Mouse (Mus musculus) ES-E14 (cell line): ENCODE data around the gene Rora. TPM values are rescaled to one million over a fixed set of nuclear protein-coding genes. Genes with fewer than 3 reads are reported as not detected.

Source experiments
- DNase-seq: peaks from one replicate; pipeline ENCODE4 v3.0.0-alpha.2; 2013; ENCODE audit warnings: low read depth, low spot score
- H3K27ac ChIP-seq: 2 replicates; pipeline ENCODE4 v1.5.1; 2012; ENCODE audit warnings: low read depth, mild to moderate bottlenecking, low read length, moderate library complexity, mixed read lengths; ENCODE audit not compliant: poor library complexity, insufficient read depth, severe bottlenecking
- H3K36me3 ChIP-seq: 2 replicates; pipeline ENCODE4 v1.6.1; 2012; ENCODE audit warnings: mild to moderate bottlenecking, low read length, moderate library complexity, mixed read lengths; ENCODE audit not compliant: control insufficient read depth, poor library complexity, insufficient read depth, severe bottlenecking
- H3K4me1 ChIP-seq, 2 experiments: fragments of 150-350 bp in 1 of 2; sonication (generic) in 1 of 2; 2 replicates each; pipeline ENCODE4 v1.6.1; 2012; ENCODE audit warnings: low read length in 2 of 2, mild to moderate bottlenecking in 1 of 2, mixed read lengths in 1 of 2; ENCODE audit not compliant: control insufficient read depth in 2 of 2, insufficient read depth in 2 of 2, poor library complexity in 1 of 2
- H3K4me3 ChIP-seq, 2 experiments: fragments of 150-350 bp in 1 of 2; sonication (generic) in 1 of 2; 2 replicates each; pipeline ENCODE4 v1.5.1; 2012; ENCODE audit warnings: low read length in 2 of 2, low read depth in 1 of 2, mild to moderate bottlenecking in 1 of 2, mixed read lengths in 1 of 2; ENCODE audit not compliant: insufficient read depth in 1 of 2, poor library complexity in 1 of 2, severe bottlenecking in 1 of 2
- H3K9ac ChIP-seq: 2 replicates; pipeline ENCODE4 v1.6.1; 2012; ENCODE audit warnings: low read depth, mild to moderate bottlenecking, low read length, mixed read lengths; ENCODE audit not compliant: poor library complexity, insufficient read depth, severe bottlenecking
- H3K9me3 ChIP-seq: fragments of 150-350 bp; sonication (generic); 2 replicates; pipeline ENCODE4 v1.6.1; 2012; ENCODE audit warnings: low read depth, mild to moderate bottlenecking, low read length; ENCODE audit not compliant: control insufficient read depth, insufficient read depth
- CHD2 ChIP-seq: IDR thresholded peaks from 2 replicates; pipeline ENCODE4 v1.6.1; 2014; ENCODE audit warnings: mild to moderate bottlenecking, low read depth, low read length, inconsistent platforms
- HCFC1 ChIP-seq: IDR thresholded peaks from 2 replicates; pipeline ENCODE4 v1.6.1; 2012; ENCODE audit warnings: low read length, inconsistent platforms, borderline replicate concordance; ENCODE audit not compliant: insufficient read depth
- MAFK ChIP-seq: IDR thresholded peaks from 2 replicates; pipeline ENCODE4 v1.6.1; 2014; ENCODE audit warnings: mild to moderate bottlenecking, low read depth, low read length, inconsistent platforms; ENCODE audit not compliant: insufficient read depth
- ZC3H11A ChIP-seq: IDR thresholded peaks from 2 replicates; pipeline ENCODE4 v1.6.1; 2012; ENCODE audit warnings: low read depth, mild to moderate bottlenecking, inconsistent platforms, low read length, borderline replicate concordance
- ZNF384 ChIP-seq: IDR thresholded peaks from 2 replicates; pipeline ENCODE4 v1.6.1; 2012; ENCODE audit warnings: low read depth, low read length, inconsistent platforms
- in situ Hi-C, 2 experiments: fragments of 600-800 bp; cut with MboI; formaldehyde crosslinking; loops; one replicate each; pipeline ENCODE4 v1.15.1; 2025; ENCODE audit warnings: low sequenced_read_pairs in 2 of 2, inconsistent platforms in 1 of 2; ENCODE audit not compliant: unreplicated experiment in 2 of 2
- total RNA-seq: library from RNA; depleted of rRNA; stranded (reverse); fragments of 300-350 nt; gene quantifications from 2 replicates; pipeline ENCODE4 v1.2.3, GENCODE M21; 2012

Rora gene
- total RNA-seq, 1 experiment, result 2.1 TPM

DNA sequence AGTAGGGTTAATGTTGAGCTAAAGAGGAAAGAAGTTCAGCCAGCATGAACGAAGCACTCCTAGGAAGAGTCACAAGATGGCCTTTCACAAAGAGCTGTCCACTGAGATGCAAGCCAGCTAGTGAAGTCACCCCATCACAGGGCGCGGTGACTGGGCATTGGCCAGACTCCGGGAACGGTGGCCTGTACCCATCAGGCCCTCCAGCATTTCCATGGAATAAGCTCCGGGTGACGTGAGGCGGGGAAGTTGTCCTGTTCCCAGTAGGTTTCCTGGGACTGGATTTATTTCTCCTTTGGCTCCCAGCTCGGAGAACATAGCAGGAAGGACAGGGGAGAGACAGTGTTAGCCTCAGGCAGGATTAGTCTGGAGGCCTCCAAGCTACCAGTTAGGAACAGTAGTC, 481.0 kb downstream of the Rora start:
- H3K9ac ChIP-seq, result no peak overlapping the region
- no peaks in the 10 kb centered on the region for H3K9me3 ChIP-seq
- no peak for DNase-seq
- H3K27ac ChIP-seq, result no peak overlapping the region
- H3K4me3 ChIP-seq, result no peak overlapping the region
- TF ChIP-seq ZNF384 (no peak), MAFK (no peak), CHD2 (no peak)
- H3K36me3 ChIP-seq, result no peaks in the 10 kb centered on the region
- H3K4me1 ChIP-seq, result no peaks in the 10 kb centered on the region
- in situ Hi-C loops, result no loop called here

DNA sequence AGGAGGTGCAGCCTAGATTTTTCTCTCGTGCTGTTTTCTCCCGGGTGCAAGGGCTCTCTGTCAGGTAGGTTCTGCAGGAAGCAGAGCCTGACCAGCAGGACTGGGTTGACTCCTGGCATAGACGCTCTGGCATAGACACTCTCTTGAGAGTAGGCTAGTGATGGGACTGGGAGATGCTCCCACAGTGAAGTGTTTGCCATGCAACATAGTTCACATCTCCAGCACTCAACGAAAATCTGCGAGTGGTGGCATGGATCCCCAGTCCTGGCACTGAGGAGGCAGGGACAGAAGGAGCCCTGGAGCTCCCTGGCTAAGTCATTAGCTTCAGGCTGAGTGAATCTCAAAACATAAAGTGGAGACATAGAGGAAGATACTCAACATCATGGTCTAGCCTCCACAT, 483.2 kb downstream of the Rora start:
- H3K36me3 ChIP-seq, result no peaks in the 10 kb centered on the region
- TF ChIP-seq MAFK (no peak), CHD2 (no peak), ZC3H11A (no peak), HCFC1 (no peak), ZNF384 (no peak)
- H3K4me3 ChIP-seq, result no peak overlapping the region
- H3K9ac ChIP-seq, result no peak overlapping the region
- no peaks in the 10 kb centered on the region for H3K9me3 ChIP-seq
- in situ Hi-C loops, result no loop called here
- H3K27ac ChIP-seq, result no peak overlapping the region
- H3K4me1 ChIP-seq, result no peaks in the 10 kb centered on the region
- DNase-seq, result no peak

DNA sequence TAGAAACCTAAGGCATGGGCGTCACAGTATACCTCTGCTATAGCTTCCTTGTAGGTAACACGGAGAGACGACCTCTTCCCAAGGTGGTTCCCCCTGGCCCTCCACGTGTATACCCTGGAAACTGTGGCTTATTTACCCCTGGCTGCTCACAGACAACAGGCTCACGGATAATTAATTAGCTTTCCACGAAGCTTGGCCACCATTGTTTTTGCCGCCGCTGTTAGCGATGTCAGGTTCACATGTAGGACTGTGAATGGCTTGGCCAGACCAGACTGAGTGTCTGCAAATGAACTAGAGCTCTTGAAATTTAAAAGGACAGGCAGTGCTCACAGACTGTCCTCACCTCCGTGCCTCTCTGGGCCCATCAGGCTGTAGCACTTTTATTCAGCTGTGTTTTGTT, 483.8 kb downstream of the Rora start:
- no peak overlapping the region for H3K4me3 ChIP-seq
- H3K36me3 ChIP-seq, result no peaks in the 10 kb centered on the region
- H3K9ac ChIP-seq, result no peak overlapping the region
- no peak overlapping the region for H3K27ac ChIP-seq
- no peaks in the 10 kb centered on the region for H3K4me1 ChIP-seq
- in situ Hi-C loops, result no loop called here
- no peak for TF ChIP-seq HCFC1
- no peak for TF ChIP-seq CHD2
- TF ChIP-seq MAFK, result no peak
- no peak for TF ChIP-seq ZNF384
- no peak for TF ChIP-seq ZC3H11A
- no peak for DNase-seq
- no peaks in the 10 kb centered on the region for H3K9me3 ChIP-seq

DNA sequence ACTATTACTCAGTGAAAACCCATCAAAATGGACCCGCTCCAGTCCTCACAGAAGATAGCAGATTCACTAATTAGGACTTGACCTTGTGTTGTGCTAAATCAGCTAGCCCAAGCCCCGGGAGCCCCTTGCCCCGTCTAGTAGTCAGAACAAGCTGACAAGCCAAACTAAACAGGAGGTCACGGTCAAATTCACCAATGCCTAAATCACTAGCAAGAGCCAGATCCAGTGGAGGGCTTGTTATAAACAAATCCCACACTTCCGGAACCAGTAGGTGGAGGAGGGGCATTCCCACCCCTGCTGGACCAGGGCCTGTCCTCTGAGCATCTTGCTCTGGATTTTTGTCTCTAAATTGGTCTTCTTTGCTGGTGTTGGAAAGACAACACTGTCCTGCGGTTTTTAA, 486.6 kb downstream of the Rora start:
- no peaks in the 10 kb centered on the region for H3K4me1 ChIP-seq
- in situ Hi-C loops, result no loop called here
- TF ChIP-seq CHD2, result no peak
- no peak for TF ChIP-seq ZNF384
- no peak for TF ChIP-seq ZC3H11A
- TF ChIP-seq MAFK, result no peak
- TF ChIP-seq HCFC1, result no peak
- no peak overlapping the region for H3K27ac ChIP-seq
- no peaks in the 10 kb centered on the region for H3K9me3 ChIP-seq
- no peak overlapping the region for H3K4me3 ChIP-seq
- H3K36me3 ChIP-seq, result no peaks in the 10 kb centered on the region
- no peak for DNase-seq
- no peak overlapping the region for H3K9ac ChIP-seq

DNA sequence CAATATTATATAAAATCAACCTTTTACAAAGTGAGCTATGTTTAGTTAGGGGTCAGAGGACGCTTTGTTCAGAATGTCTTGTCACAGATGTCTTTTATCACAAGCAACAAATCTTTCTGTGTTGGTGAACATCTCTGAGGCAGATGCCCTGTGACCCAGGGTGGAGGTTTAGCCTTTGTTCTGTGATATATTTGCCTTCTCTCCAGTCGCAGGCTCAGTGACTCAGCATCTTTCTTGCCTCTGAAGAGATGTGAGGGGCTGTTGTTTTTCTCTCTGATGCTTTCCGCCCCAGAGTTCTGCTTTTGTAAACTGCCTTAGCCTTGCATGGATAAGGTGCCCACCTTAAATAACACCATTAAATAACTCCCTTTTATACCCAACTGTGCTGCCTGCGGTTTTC, 488.3 kb downstream of the Rora start:
- TF ChIP-seq MAFK (peak; percentile 17; the same call in 1 of the 2 replicates), ZC3H11A (no peak)
- no peak for DNase-seq
- H3K27ac ChIP-seq, result no peak overlapping the region
- no peak overlapping the region for H3K9ac ChIP-seq
- H3K4me1 ChIP-seq, result no peaks in the 10 kb centered on the region
- H3K36me3 ChIP-seq, result no peaks in the 10 kb centered on the region
- H3K4me3 ChIP-seq, result no peak overlapping the region
- in situ Hi-C loops, result no loop called here
- no peaks in the 10 kb centered on the region for H3K9me3 ChIP-seq
